Mouse (Mus musculus) midbrain, embryonic 11.5 days (tissue): ENCODE measurements at regions not wholly inside any gene's neighbourhood (a gene's known extent, or its start where the extent isn't known, plus 50 kb on each side); places are given as distances from the start of the nearest gene placed in this dataset.

ENCODE experiments used
- ATAC-seq: fragments of 200-750 bp; cut with Nextera tagmentation; 2 replicates; pipeline ENCODE4 v1.8.0; 2017; ENCODE audit warnings: moderate TSS enrichment, moderate library complexity; ENCODE audit not compliant: low FRiP score
- DNase-seq: peaks from one replicate; pipeline ENCODE4 v3.0.0; 2015; ENCODE audit warnings: low spot score; ENCODE audit errors: missing footprints
- H3K27ac ChIP-seq: fragments of 300-500 bp; sonication (generic); 2 replicates; pipeline ENCODE4 v1.5.1; 2014; ENCODE audit warnings: low read depth, low read length
- H3K27me3 ChIP-seq: fragments of 300-500 bp; sonication (generic); 2 replicates; pipeline ENCODE4 v1.6.1; 2014; ENCODE audit warnings: mild to moderate bottlenecking, low read length, moderate library complexity, mixed read lengths; ENCODE audit not compliant: control insufficient read depth, insufficient read depth
- H3K36me3 ChIP-seq: fragments of 300-500 bp; sonication (generic); 2 replicates; pipeline ENCODE4 v1.6.1; 2014; ENCODE audit warnings: mild to moderate bottlenecking, low read length, moderate library complexity, mixed read lengths; ENCODE audit not compliant: control insufficient read depth, insufficient read depth
- H3K4me1 ChIP-seq: fragments of 300-500 bp; sonication (generic); 2 replicates; pipeline ENCODE4 v1.6.1; 2014; ENCODE audit warnings: low read length; ENCODE audit not compliant: control insufficient read depth, insufficient read depth
- H3K4me2 ChIP-seq: fragments of 300-500 bp; sonication (generic); 2 replicates; pipeline ENCODE4 v1.6.1; 2014; ENCODE audit warnings: mild to moderate bottlenecking, moderate library complexity
- H3K4me3 ChIP-seq: fragments of 300-500 bp; sonication (generic); 2 replicates; pipeline ENCODE4 v1.5.1; 2014; ENCODE audit warnings: low read depth, low read length
- H3K9ac ChIP-seq: fragments of 300-500 bp; sonication (generic); 2 replicates; pipeline ENCODE4 v1.6.1; 2014; ENCODE audit warnings: low read length
- H3K9me3 ChIP-seq: fragments of 300-500 bp; sonication (generic); 2 replicates; pipeline ENCODE4 v1.6.1; 2016; ENCODE audit warnings: low read length; ENCODE audit not compliant: control insufficient read depth
- WGBS: fragments of 180-500 bp; shearing (Covaris S2); extraction: QIAGEN DNeasy Blood & Tissue Kit; methylation state at CpG from one replicate; pipeline ENCODE4 v1.1.7; 2014; 5-methylcytosine and 5-hydroxymethylcytosine counted together

DNA sequence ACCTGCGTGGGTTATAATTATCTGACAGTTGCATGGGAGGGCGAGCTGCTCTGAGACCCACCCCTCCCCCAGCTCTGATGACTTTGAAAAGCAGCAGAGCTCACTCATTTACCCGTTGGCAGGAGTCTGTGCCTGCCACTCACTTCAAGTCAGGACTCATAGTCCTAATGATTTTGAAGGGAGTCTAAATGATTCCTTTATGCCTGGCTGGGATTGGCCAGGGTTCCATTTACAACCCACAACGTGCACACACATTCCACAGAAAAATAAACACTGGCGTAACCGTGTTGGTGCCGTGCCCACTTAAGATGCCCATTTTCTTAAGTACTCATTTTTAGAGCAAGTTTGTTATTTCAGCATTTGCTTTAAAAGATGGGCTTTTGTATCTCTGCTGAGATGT, 266.8 kb upstream of the Runx1 start:
- 74% methylated on average over 7 of the region's 7 CpGs for WGBS
- no peak overlapping the region for H3K27ac ChIP-seq

GRCm38 (mm10) chr16:93085227-93085883, 259.4 kb upstream of the Runx1 start:
- H3K4me1 ChIP-seq, result no peaks in the 10 kb centered on the region
- DNase-seq, result no peak
- H3K9me3 ChIP-seq, result no peaks in the 10 kb centered on the region
- ATAC-seq, result no peak
- no peak overlapping the region for H3K27ac ChIP-seq
- H3K4me3 ChIP-seq, result no peak overlapping the region
- H3K36me3 ChIP-seq, result no peaks in the 10 kb centered on the region
- H3K4me2 ChIP-seq, result no peak overlapping the region
- WGBS, result 91% methylated on average over 10 of the region's 10 CpGs
- H3K27me3 ChIP-seq, result no peaks in the 10 kb centered on the region
- H3K9ac ChIP-seq, result no peak overlapping the region

More for the DNA sequence above, 266.8 kb upstream of the Runx1 start:
- ATAC-seq (no peak), DNase-seq (no peak)
- H3K4me1 ChIP-seq, result no peaks in the 10 kb centered on the region
- no peak overlapping the region for H3K4me2 ChIP-seq
- no peaks in the 10 kb centered on the region for H3K27me3 ChIP-seq
- H3K36me3 ChIP-seq, result no peaks in the 10 kb centered on the region
- H3K4me3 ChIP-seq, result no peak overlapping the region
- H3K9ac ChIP-seq, result no peak overlapping the region
- no peaks in the 10 kb centered on the region for H3K9me3 ChIP-seq

DNA sequence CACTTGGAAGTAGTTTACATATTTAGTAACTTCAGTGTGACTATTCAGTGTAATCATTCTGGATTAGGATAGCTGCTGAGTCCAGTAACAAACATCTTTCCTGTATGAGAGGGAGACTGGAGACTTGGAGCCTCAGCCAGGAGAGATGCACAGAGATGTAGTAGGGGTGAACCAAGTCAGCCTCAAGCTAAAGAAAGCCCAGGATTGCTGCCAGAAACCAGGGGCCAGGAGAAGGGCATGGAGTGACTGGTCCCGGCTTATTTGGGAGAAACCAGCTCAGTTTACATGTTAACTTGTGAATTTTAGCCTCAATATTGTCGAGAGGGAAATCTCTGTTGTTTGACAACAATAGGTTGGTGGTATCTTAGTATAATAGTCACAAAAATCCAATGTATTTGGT, 257.8 kb upstream of the Runx1 start:
- no peak for ATAC-seq
- no peak overlapping the region for H3K27ac ChIP-seq

GRCm38 (mm10) chr16:93083142-93083541, 257.2 kb upstream of the Runx1 start:
- ATAC-seq (no peak), DNase-seq (no peak)
- Histone ChIP-seq H3K4me2 (no peak overlapping the region), H3K9me3 (no peaks in the 10 kb centered on the region), H3K9ac (no peak overlapping the region), H3K27me3 (no peaks in the 10 kb centered on the region), H3K36me3 (no peaks in the 10 kb centered on the region), H3K4me1 (no peaks in the 10 kb centered on the region), H3K27ac (no peak overlapping the region), H3K4me3 (no peak overlapping the region)
- 76% methylated on average over 1 of the region's 1 CpGs for WGBS

More for the DNA sequence above, 257.8 kb upstream of the Runx1 start:
- Histone ChIP-seq H3K36me3 (no peaks in the 10 kb centered on the region), H3K4me3 (no peak overlapping the region), H3K27me3 (no peaks in the 10 kb centered on the region), H3K9ac (no peak overlapping the region), H3K4me2 (no peak overlapping the region), H3K4me1 (no peaks in the 10 kb centered on the region), H3K9me3 (no peaks in the 10 kb centered on the region)
- DNase-seq, result no peak
- WGBS, result 76% methylated on average over 2 of the region's 2 CpGs

GRCm38 (mm10) chr16:93081533-93081932, 255.6 kb upstream of the Runx1 start:
- DNase-seq (no peak), ATAC-seq (no peak)
- Histone ChIP-seq H3K9ac (no peak overlapping the region), H3K4me3 (no peak overlapping the region), H3K4me1 (no peaks in the 10 kb centered on the region), H3K27ac (no peak overlapping the region), H3K4me2 (no peak overlapping the region), H3K9me3 (no peaks in the 10 kb centered on the region), H3K36me3 (no peaks in the 10 kb centered on the region), H3K27me3 (no peaks in the 10 kb centered on the region)
- 93% methylated on average over 2 of the region's 2 CpGs for WGBS

- Histone ChIP-seq H3K4me1 (no peaks in the 10 kb centered on the region), H3K9me3 (no peaks in the 10 kb centered on the region), H3K4me2 (peak overlapping the region; percentile 16; the same call in 1 of the 2 replicates), H3K4me3 (no peak overlapping the region), H3K27me3 (no peaks in the 10 kb centered on the region), H3K27ac (no peak overlapping the region), H3K36me3 (no peaks in the 10 kb centered on the region), H3K9ac (no peak overlapping the region)
- 50% methylated on average over 17 of the region's 17 CpGs for WGBS
- no peak for DNase-seq
- ATAC-seq, result no peak
Measured at GRCm38 (mm10) chr16:93079660-93080390, 253.9 kb upstream of the Runx1 start.

DNA sequence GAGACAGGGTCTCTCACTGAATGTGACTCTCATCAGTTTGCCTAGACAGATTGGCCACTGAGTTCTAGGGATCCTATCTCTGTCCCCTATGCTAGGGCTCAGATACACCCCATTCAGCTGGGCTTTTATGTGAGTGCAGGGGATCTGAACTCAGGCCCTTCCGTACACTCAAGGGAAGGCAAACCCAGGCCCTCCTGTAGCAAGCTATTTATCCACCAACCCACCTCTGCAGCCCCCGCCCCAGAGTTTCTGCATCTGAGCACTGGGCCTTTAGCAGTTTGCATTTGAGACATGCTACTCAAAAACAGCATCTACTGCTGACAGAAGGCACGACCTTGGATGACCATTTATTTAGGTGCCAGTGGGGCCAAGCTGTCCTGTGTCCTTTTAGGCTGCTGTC, 253.0 kb upstream of the Runx1 start:
- Histone ChIP-seq H3K27me3 (no peaks in the 10 kb centered on the region), H3K4me3 (no peak overlapping the region), H3K27ac (no peak overlapping the region), H3K4me2 (no peak overlapping the region), H3K9me3 (no peaks in the 10 kb centered on the region), H3K4me1 (no peaks in the 10 kb centered on the region), H3K9ac (no peak overlapping the region), H3K36me3 (no peaks in the 10 kb centered on the region)
- ATAC-seq (no peak), DNase-seq (no peak)
- 68% methylated on average over 3 of the region's 3 CpGs for WGBS

- no peak overlapping the region for H3K4me2 ChIP-seq
- H3K27ac ChIP-seq, result no peak overlapping the region
- no peak for ATAC-seq
- H3K9me3 ChIP-seq, result no peaks in the 10 kb centered on the region
- H3K4me1 ChIP-seq, result no peaks in the 10 kb centered on the region
- no peaks in the 10 kb centered on the region for H3K36me3 ChIP-seq
- 95% methylated on average over 11 of the region's 11 CpGs for WGBS
- no peak overlapping the region for H3K9ac ChIP-seq
- no peak overlapping the region for H3K4me3 ChIP-seq
- DNase-seq, result no peak
- H3K27me3 ChIP-seq, result no peaks in the 10 kb centered on the region
Measured at GRCm38 (mm10) chr16:93075488-93075887, 249.5 kb upstream of the Runx1 start.

- H3K27ac ChIP-seq, result no peak overlapping the region
- H3K9ac ChIP-seq, result no peak overlapping the region
- DNase-seq (no peak), ATAC-seq (no peak)
- 73% methylated on average over 6 of the region's 6 CpGs for WGBS
- no peaks in the 10 kb centered on the region for H3K36me3 ChIP-seq
- no peaks in the 10 kb centered on the region for H3K27me3 ChIP-seq
- H3K9me3 ChIP-seq, result no peaks in the 10 kb centered on the region
- H3K4me3 ChIP-seq, result no peak overlapping the region
- no peak overlapping the region for H3K4me2 ChIP-seq
- no peaks in the 10 kb centered on the region for H3K4me1 ChIP-seq
Measured at GRCm38 (mm10) chr16:93072156-93072555, 246.2 kb upstream of the Runx1 start.
